Mouse (Mus musculus) kidney, adult 8-10 months (tissue): ENCODE results near the gene Ankrd33b.
A peak's percentile ranks its signal among the peaks of the same experiment; 100 is the strongest.

Experiments used
- DNase-seq, 2 experiments: peaks; one replicate each; pipeline ENCODE4 v3.0.0; 2022

Ankrd33b gene

GRCm38 (mm10) chr15:31261094-31261493 lies 106.4 kb downstream of the Ankrd33b start:
- DNase-seq: no peak

DNA sequence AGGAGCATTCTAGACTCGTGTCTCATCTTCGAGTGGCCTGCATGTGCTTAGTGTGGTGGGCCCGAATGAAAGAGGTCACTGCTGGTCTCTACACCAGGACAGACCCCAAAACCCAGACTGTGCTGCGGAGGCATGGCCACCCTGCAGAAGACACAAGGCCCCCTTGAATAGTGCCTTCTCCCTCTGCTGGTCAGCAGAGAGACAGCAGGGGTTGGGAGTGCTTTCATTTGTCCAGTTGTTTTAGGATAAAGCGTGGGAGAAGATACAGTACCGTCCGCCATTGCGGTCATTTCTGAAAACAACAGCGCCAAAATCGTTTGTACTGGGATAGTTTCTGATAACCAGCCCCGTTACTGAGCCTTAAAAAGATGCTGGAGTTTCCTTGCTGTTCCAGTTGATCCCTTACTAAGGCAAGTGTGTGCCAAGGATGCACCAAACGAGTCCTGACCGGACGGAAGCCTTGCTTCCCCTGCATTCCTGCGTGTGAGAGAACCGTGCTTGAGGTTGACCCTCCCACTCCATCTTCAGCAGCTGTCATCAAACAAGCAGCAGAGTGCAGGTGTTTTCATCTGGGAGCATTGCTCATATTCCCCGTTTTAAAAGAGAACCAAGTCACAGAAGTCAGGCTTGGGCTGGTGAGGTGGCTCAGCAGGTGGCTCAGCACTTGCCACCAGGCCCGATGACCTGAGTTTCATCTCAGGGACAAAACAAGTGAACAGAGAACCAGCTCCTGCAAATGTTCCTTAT lies 108.7 kb downstream of the Ankrd33b start:
- no peak for DNase-seq

DNA sequence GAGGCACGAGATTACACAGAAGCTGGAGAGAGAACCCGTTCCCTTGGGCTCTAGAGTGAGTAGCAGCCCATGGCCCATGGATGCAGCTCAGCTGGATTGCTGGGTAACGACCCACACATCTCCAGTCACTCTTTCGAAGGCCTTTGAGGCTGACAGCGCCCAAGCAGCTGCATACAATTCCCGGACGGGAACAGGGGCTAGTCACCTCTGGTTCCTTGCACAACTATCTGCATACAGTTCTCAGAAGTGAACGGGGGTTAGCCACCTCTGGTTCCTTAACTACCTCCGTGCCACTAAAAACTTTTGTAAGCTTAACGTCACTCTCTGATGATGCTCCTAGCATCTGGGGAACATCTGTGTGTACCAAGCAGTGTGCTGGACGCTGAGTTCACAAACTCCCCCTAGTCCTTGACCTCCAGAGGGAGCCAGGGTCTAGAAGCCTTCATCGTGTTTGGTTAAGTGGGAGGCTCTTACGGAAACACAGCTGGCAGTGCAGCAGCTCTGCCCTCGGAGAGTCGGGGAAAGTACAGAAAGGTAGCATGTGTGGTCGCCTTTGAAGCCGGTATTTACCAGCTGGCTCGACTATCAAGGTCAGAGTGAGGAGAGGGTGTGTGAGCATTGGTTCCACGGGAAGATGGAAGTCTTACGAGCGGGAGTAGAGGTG lies 109.4 kb downstream of the Ankrd33b start:
- no peak for DNase-seq

DNA sequence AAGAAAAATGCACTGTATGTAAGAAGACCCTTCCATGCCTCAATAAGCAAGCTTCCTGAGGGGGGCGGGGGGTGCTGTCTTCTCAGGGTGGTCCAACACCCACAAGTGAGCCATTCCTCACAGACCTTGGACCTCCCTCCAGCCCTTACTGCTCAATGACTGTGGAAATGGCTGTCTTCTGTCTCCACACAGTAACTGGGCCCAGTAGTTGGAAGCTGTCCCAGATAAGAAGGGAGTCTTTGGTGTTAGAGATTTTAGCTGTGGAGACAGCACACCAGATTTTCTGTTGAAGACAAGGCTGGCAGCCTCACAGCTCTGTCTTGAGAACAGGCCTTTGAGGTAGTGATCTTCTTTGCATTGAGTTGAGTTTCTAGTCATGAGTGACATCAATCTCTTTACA lies 110.2 kb downstream of the Ankrd33b start:
- DNase-seq: no peak

GRCm38 (mm10) chr15:31255762-31256161 lies 111.8 kb downstream of the Ankrd33b start:
- no peak for DNase-seq

- no peak for DNase-seq
Observed at GRCm38 (mm10) chr15:31254939-31255535, 112.5 kb downstream of the Ankrd33b start.

GRCm38 (mm10) chr15:31253963-31254362 lies 113.6 kb downstream of the Ankrd33b start:
- DNase-seq: peak; percentile 68 to 84

DNA sequence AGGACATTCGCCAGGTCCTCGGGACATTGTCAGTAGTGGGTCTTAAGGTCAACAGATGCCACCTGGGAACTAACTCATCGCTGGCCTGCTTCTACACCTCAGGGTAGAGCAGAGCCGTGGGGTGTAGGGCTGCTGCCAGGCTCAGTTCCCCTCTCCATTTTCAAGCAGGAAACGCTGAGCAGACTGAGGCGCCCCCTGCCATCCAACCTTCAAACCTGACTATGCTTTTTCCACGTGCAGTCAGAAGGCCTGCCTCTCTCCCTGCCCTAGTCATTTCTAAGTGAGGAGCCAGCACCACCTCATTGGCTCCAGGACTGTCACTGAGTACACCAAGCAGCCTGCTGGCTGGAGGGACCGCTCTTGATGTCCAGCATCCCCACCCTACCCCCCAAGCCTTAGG lies 114.1 kb downstream of the Ankrd33b start:
- DNase-seq: no peak

DNA sequence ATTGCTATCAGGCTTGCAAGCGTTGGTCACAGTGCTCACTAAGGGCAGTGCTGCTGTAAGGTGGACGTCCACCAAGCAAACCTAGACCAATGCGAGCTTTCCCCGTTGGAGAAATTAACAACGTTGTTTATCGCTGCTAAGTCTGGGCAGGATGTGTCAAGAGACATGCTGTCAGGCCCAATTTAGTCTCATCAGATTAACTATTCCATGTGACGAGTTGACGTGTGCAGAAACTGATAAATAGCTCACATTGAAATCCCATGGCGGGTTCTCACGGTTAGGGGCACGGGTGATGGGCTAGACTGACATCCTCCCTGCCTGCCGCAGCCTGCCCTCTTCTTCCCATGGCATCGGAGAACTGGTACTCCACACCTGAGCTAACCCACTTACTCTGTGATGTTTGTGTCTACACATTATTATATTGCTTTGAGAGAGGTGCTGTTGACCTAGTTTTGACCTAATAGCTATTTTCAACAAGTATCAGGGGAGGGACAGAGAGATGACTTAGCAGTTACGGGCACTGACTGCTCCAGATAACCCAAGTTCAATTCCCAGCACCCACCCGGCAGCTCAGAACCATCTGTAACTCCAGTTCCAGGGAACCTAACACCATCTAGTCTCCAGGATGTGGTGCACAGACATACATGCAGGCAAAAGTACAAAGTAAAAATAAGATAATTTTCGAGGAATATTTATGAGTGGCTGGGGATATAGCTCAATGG lies 114.8 kb downstream of the Ankrd33b start:
- DNase-seq: no peak

GRCm38 (mm10) chr15:31251189-31251588 lies 116.3 kb downstream of the Ankrd33b start:
- DNase-seq: peak in 1 of 2 experiments; percentile 22

DNA sequence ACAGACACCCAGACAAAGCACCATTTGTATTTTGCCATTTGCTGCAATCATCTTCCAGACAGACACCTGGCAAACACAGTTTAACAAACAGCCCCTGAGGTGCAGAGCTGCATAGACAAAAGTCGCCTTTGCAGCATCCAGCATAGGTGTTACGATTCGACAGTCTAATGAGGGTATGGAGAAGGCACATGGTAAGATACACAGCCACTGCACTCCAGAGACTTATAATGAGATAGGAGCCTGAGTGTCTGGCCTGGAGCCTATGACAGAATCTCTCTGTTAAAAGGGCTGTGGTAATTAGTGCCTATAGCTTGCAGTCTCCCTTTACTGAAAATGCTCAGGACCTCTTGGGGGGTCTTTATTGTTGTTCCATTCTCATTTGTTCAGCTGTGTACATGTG lies 116.8 kb downstream of the Ankrd33b start:
- DNase-seq: no peak

- DNase-seq: no peak
Observed at GRCm38 (mm10) chr15:31250027-31250426, 117.5 kb downstream of the Ankrd33b start.

DNA sequence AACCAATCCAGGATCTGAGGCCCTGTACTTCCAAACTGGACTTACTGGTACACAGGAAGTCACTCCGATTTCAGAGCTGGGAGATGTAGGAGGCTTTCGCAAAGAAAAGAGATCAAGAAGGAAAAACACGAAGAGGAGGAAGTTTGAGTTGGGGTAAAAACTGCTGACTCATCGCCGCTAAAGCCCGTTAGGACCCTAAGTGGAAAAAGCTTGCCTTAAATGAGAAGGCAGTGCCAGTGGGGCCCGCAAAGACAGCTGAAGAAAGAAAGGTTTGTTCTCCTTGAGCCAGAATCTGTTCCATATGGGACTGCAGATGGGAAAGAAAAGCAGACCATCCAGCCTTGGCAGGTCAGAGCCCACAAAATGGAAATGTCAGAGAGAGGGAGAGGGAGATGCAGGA lies 118.6 kb downstream of the Ankrd33b start:
- DNase-seq: no peak

GRCm38 (mm10) chr15:31247035-31247434 lies 120.5 kb downstream of the Ankrd33b start:
- DNase-seq: no peak

GRCm38 (mm10) chr15:31245934-31246333 lies 121.6 kb downstream of the Ankrd33b start:
- DNase-seq: no peak

GRCm38 (mm10) chr15:31244696-31245445 lies 122.7 kb downstream of the Ankrd33b start:
- DNase-seq: no peak

- no peak for DNase-seq
Observed at GRCm38 (mm10) chr15:31243260-31243659, 124.3 kb downstream of the Ankrd33b start.
